Comparison of ENCODE assay signal across 22 mouse cellular contexts in the genomic region with DNA sequence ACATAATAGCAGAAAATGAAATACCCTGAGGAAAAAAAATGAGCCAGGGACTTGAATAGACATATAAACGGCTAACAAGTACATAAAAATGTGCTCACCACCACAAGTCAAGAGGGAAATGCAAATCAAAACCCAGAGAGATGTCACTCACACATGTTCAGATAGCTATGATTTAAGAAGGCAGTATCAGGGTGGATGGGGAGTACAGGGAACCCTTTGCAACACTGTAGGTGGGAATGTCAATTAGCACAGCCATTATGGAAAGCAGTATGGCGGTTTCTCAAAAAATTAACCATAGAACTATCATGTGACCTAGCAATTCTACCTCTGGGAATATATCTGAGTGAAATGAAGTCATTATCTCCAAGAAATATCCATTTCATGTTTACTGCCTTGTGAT.
DNase-seq lines count a peak whose midpoint lies in the region; ATAC-seq and TF ChIP-seq lines count a peak whose summit lies in the region.
"Had no signal": no experiment of that assay in that cellular context is flagged by ENCODE, and none has a peak within 500 bp of the region (broad histone marks: within the 10 kb centered on the region; RNA-seq: fewer than 3 reads in every experiment).

No protein-coding gene starts in this region.

- no peak for TF ChIP-seq CTCF in CH12.LX (conservative IDR thresholded peaks at IDR 0.05 in 1 of 2, IDR thresholded peaks at IDR 0.05 in 1 of 2; ENCODE audit: low read depth in 2 of 2, low read length in 2 of 2)
- TF ChIP-seq CTCF in left cerebral cortex, adult 2 months (IDR thresholded peaks at IDR 0.05), result no peak

- ATAC-seq in hindbrain, embryonic 12.5 days (ENCODE audit: low FRiP score), result 0 out of 2 replicates have a peak, but pooled peaks have one; percentile 43
- ATAC-seq in hindbrain, embryonic 11.5 days (ENCODE audit: low FRiP score), result no peak
- peak; percentile 24; the same call in 1 of the 2 replicates for ATAC-seq in hindbrain, embryonic 14.5 days (ENCODE audit: low FRiP score)
- no peak for ATAC-seq in hindbrain, embryonic 16.5 days
- peak; percentile 85 for ATAC-seq in neural tube, embryonic 13.5 days (ENCODE audit: low read depth)
- ATAC-seq: CD4-positive, CD25-positive, alpha-beta regulatory T cell, adult 4 months; forebrain, embryonic 13.5 days; forebrain, embryonic 15.5 days had no signal

- no peak overlapping the region for H3K27ac ChIP-seq in hindbrain, embryonic 12.5 days
- no peak overlapping the region for H3K27ac ChIP-seq in hindbrain, embryonic 11.5 days (ENCODE audit: low read depth, low read length)
- no peak overlapping the region for H3K27ac ChIP-seq in hindbrain, embryonic 14.5 days
- no peak overlapping the region for H3K27ac ChIP-seq in hindbrain, embryonic 16.5 days (ENCODE audit: low read depth, low read length)
- no peak overlapping the region for H3K27ac ChIP-seq in neural tube, embryonic 13.5 days (replicated peaks)
- H3K27ac ChIP-seq in CH12.LX (ENCODE audit: insufficient read depth, low read depth), result no peak overlapping the region
- no peak overlapping the region for H3K27ac ChIP-seq in left cerebral cortex, adult 2 months
- H3K27ac ChIP-seq: embryonic facial prominence, embryonic 10.5 days; embryonic facial prominence, embryonic 12.5 days; forebrain, embryonic 13.5 days; forebrain, embryonic 15.5 days had no signal

- TF ChIP-seq POLR2A in CH12.LX (IDR thresholded peaks at IDR 0.05; ENCODE audit: low read depth, low read length), result no peak

- no peak for TF ChIP-seq RAD21 in CH12.LX (IDR thresholded peaks at IDR 0.05; ENCODE audit: low read depth, low read length)

- no peaks in the 10 kb centered on the region for H3K79me2 ChIP-seq in CH12.LX (replicated peaks; ENCODE audit: control insufficient read depth, extremely low read depth, insufficient read depth, poor library complexity, severe bottlenecking)

- no peak overlapping the region for H3K9ac ChIP-seq in hindbrain, embryonic 12.5 days
- no peak overlapping the region for H3K9ac ChIP-seq in hindbrain, embryonic 11.5 days (ENCODE audit: low read depth, low read length)
- no peak overlapping the region for H3K9ac ChIP-seq in hindbrain, embryonic 14.5 days
- no peak overlapping the region for H3K9ac ChIP-seq in hindbrain, embryonic 16.5 days (ENCODE audit: low read depth, low read length)
- no peak overlapping the region for H3K9ac ChIP-seq in neural tube, embryonic 13.5 days
- no peak overlapping the region for H3K9ac ChIP-seq in CH12.LX (ENCODE audit: insufficient read depth, low read depth)
- H3K9ac ChIP-seq: embryonic facial prominence, embryonic 12.5 days; forebrain, embryonic 13.5 days; forebrain, embryonic 15.5 days had no signal

- no peaks in the 10 kb centered on the region for H3K27me3 ChIP-seq in hindbrain, embryonic 12.5 days
- no peaks in the 10 kb centered on the region for H3K27me3 ChIP-seq in hindbrain, embryonic 11.5 days (ENCODE audit: control insufficient read depth, insufficient read depth, low read length)
- no peaks in the 10 kb centered on the region for H3K27me3 ChIP-seq in hindbrain, embryonic 14.5 days (ENCODE audit: control insufficient read depth, insufficient read depth, low read length)
- no peaks in the 10 kb centered on the region for H3K27me3 ChIP-seq in hindbrain, embryonic 16.5 days (replicated peaks; ENCODE audit: control insufficient read depth, insufficient read depth, low read length)
- H3K27me3 ChIP-seq in neural tube, embryonic 13.5 days, result no peaks in the 10 kb centered on the region
- H3K27me3 ChIP-seq in CH12.LX (replicated peaks), result no peaks in the 10 kb centered on the region
- H3K27me3 ChIP-seq: embryonic facial prominence, embryonic 12.5 days; forebrain, embryonic 13.5 days; forebrain, embryonic 15.5 days had no signal

- H3K36me3 ChIP-seq in hindbrain, embryonic 12.5 days, result no peaks in the 10 kb centered on the region
- no peaks in the 10 kb centered on the region for H3K36me3 ChIP-seq in hindbrain, embryonic 11.5 days (ENCODE audit: control insufficient read depth, insufficient read depth, low read length)
- no peaks in the 10 kb centered on the region for H3K36me3 ChIP-seq in hindbrain, embryonic 14.5 days (replicated peaks; ENCODE audit: control insufficient read depth, insufficient read depth)
- H3K36me3 ChIP-seq in hindbrain, embryonic 16.5 days (ENCODE audit: control insufficient read depth, insufficient read depth, low read length), result no peaks in the 10 kb centered on the region
- no peaks in the 10 kb centered on the region for H3K36me3 ChIP-seq in neural tube, embryonic 13.5 days
- no peaks in the 10 kb centered on the region for H3K36me3 ChIP-seq in CH12.LX (replicated peaks in 1 of 2; ENCODE audit: control insufficient read depth in 1 of 2, insufficient read depth in 1 of 2, low read length in 1 of 2)
- H3K36me3 ChIP-seq: embryonic facial prominence, embryonic 10.5 days; embryonic facial prominence, embryonic 12.5 days; forebrain, embryonic 15.5 days had no signal

- intact Hi-C loops in left cerebral cortex, adult 2 months (cut with DNase I), result no loop called here

- TF ChIP-seq EP300 in CH12.LX (IDR thresholded peaks at IDR 0.05; ENCODE audit: low read length), result no peak

- no peaks in the 10 kb centered on the region for H3K9me3 ChIP-seq in hindbrain, embryonic 12.5 days (replicated peaks)
- H3K9me3 ChIP-seq in hindbrain, embryonic 11.5 days (ENCODE audit: control insufficient read depth, low read length), result no peaks in the 10 kb centered on the region
- no peaks in the 10 kb centered on the region for H3K9me3 ChIP-seq in hindbrain, embryonic 14.5 days (ENCODE audit: control insufficient read depth, low read length)
- no peaks in the 10 kb centered on the region for H3K9me3 ChIP-seq in hindbrain, embryonic 16.5 days (ENCODE audit: control insufficient read depth, low read length)
- no peaks in the 10 kb centered on the region for H3K9me3 ChIP-seq in neural tube, embryonic 13.5 days
- no peaks in the 10 kb centered on the region for H3K9me3 ChIP-seq in CH12.LX (replicated peaks; ENCODE audit: low read length)
- H3K9me3 ChIP-seq: embryonic facial prominence, embryonic 10.5 days; embryonic facial prominence, embryonic 12.5 days; forebrain, embryonic 13.5 days; forebrain, embryonic 15.5 days had no signal

- no peaks in the 10 kb centered on the region for H3K4me1 ChIP-seq in hindbrain, embryonic 12.5 days
- H3K4me1 ChIP-seq in hindbrain, embryonic 11.5 days (replicated peaks; ENCODE audit: control insufficient read depth, insufficient read depth, low read length), result no peaks in the 10 kb centered on the region
- H3K4me1 ChIP-seq in hindbrain, embryonic 14.5 days (replicated peaks; ENCODE audit: control insufficient read depth, insufficient read depth, low read length), result no peaks in the 10 kb centered on the region
- H3K4me1 ChIP-seq in hindbrain, embryonic 16.5 days (ENCODE audit: control insufficient read depth, insufficient read depth, low read depth, low read length), result no peaks in the 10 kb centered on the region
- no peaks in the 10 kb centered on the region for H3K4me1 ChIP-seq in neural tube, embryonic 13.5 days (replicated peaks)
- H3K4me1 ChIP-seq in CH12.LX (ENCODE audit: control insufficient read depth in 1 of 2, insufficient read depth in 2 of 2), result no peaks in the 10 kb centered on the region; a peak in 1 of 4 replicates
- H3K4me1 ChIP-seq: embryonic facial prominence, embryonic 12.5 days; forebrain, embryonic 13.5 days; forebrain, embryonic 15.5 days had no signal

- DNase-seq in hindbrain, embryonic 11.5 days (ENCODE audit: low spot score), result no peak
- no peak for DNase-seq in hindbrain, embryonic 14.5 days (ENCODE audit: low spot score)
- no peak for DNase-seq in neural tube, embryonic 10.5 days (ENCODE audit: extremely low spot score, low spot score)
- DNase-seq in CH12.LX (ENCODE audit: extremely low read depth), result peak; percentile 6
- DNase-seq in left cerebral cortex, adult 2 months (ENCODE audit: extremely low spot score in 1 of 2, low spot score in 2 of 2), result no peak
- DNase-seq: adrenal gland, adult 2 months; adrenal gland, postnatal 10 days; adrenal gland, postnatal 25 days; B cell, adult 2 months; cerebellum, adult 11-12 months; cerebellum, adult 2 months; cerebellum, adult 9-10 months; cerebellum, postnatal 10 days; cerebellum, postnatal 25 days had no signal

- dilution Hi-C loops in CH12.LX (cut with MboI; ENCODE audit: extremely low pct_ligation_motif_present, extremely low pct_unique_long_range_greater_than_20kb, low sequenced_read_pairs), result no loop called here

- in situ Hi-C loops in CH12.LX (cut with MboI; ENCODE audit: low pct_ligation_motif_present, low pct_unique_long_range_greater_than_20kb, low sequenced_read_pairs), result no loop called here

- 78% methylated on average over 2 of the region's 2 CpGs for WGBS in hindbrain, embryonic 12.5 days
- WGBS in hindbrain, embryonic 11.5 days, result 85% methylated on average over 2 of the region's 2 CpGs
- 53% methylated on average over 2 of the region's 2 CpGs for WGBS in hindbrain, embryonic 14.5 days
- WGBS in hindbrain, embryonic 16.5 days, result 66% methylated on average over 2 of the region's 2 CpGs
- 43% methylated on average over 2 of the region's 2 CpGs for WGBS in neural tube, embryonic 13.5 days

- no peak overlapping the region for H3K4me2 ChIP-seq in hindbrain, embryonic 12.5 days (replicated peaks)
- no peak overlapping the region for H3K4me2 ChIP-seq in hindbrain, embryonic 11.5 days (replicated peaks; ENCODE audit: low read depth, low read length)
- no peak overlapping the region for H3K4me2 ChIP-seq in hindbrain, embryonic 14.5 days (replicated peaks)
- H3K4me2 ChIP-seq in hindbrain, embryonic 16.5 days (ENCODE audit: low read length), result no peak overlapping the region
- H3K4me2 ChIP-seq in neural tube, embryonic 13.5 days, result no peak overlapping the region
- H3K4me2 ChIP-seq in CH12.LX (ENCODE audit: insufficient read depth, low read depth, poor library complexity, severe bottlenecking), result no peak overlapping the region
- H3K4me2 ChIP-seq: embryonic facial prominence, embryonic 12.5 days; forebrain, embryonic 13.5 days; forebrain, embryonic 15.5 days had no signal

- no peak overlapping the region for H3K4me3 ChIP-seq in hindbrain, embryonic 12.5 days
- no peak overlapping the region for H3K4me3 ChIP-seq in hindbrain, embryonic 11.5 days (ENCODE audit: low read depth, low read length)
- H3K4me3 ChIP-seq in hindbrain, embryonic 14.5 days (replicated peaks; ENCODE audit: low read length), result no peak overlapping the region
- H3K4me3 ChIP-seq in hindbrain, embryonic 16.5 days (ENCODE audit: low read length), result no peak overlapping the region
- no peak overlapping the region for H3K4me3 ChIP-seq in neural tube, embryonic 13.5 days
- no peak overlapping the region for H3K4me3 ChIP-seq in CH12.LX (replicated peaks in 1 of 3; ENCODE audit: low read depth in 2 of 3, low read length in 2 of 3, poor library complexity in 1 of 3)
- no peak overlapping the region for H3K4me3 ChIP-seq in left cerebral cortex, adult 2 months
- H3K4me3 ChIP-seq: embryonic facial prominence, embryonic 10.5 days; embryonic facial prominence, embryonic 12.5 days; forebrain, embryonic 13.5 days; forebrain, embryonic 15.5 days had no signal

TF ChIP-seq in CH12.LX, 34 proteins besides CTCF, POLR2A, EP300 and RAD21 (continues in another document):
- TF ChIP-seq USF2 (conservative IDR thresholded peaks at IDR 0.05; ENCODE audit: low read depth, low read length) (no peak), UBTF (IDR thresholded peaks at IDR 0.05; ENCODE audit: low read depth, low read length) (no peak), JUND (conservative IDR thresholded peaks at IDR 0.05; ENCODE audit: low read depth, low read length) (no peak), MXI1 (IDR thresholded peaks at IDR 0.05; ENCODE audit: low read depth, low read length) (no peak)

Comparison
In these comparisons a context has a peak if more than half of its experiments do, and no peak if none do; other contexts are left out.
1. ATAC-seq: peak in hindbrain, embryonic 12.5 days (single experiment), hindbrain, embryonic 14.5 days (single experiment) and neural tube, embryonic 13.5 days (single experiment); none in hindbrain, embryonic 11.5 days (single experiment) and hindbrain, embryonic 16.5 days (single experiment).